Mouse (Mus musculus): Measurements from ENCODE around the gene Slc39a5. TPM values are rescaled to one million over a fixed set of nuclear protein-coding genes. Genes with fewer than 3 reads are reported as not detected.
A peak's percentile ranks its signal among the peaks of the same experiment; 100 is the strongest.

Gene Slc39a5
- polyA plus RNA-seq, 1 experiment from 2014 or later: not detected

DNA sequence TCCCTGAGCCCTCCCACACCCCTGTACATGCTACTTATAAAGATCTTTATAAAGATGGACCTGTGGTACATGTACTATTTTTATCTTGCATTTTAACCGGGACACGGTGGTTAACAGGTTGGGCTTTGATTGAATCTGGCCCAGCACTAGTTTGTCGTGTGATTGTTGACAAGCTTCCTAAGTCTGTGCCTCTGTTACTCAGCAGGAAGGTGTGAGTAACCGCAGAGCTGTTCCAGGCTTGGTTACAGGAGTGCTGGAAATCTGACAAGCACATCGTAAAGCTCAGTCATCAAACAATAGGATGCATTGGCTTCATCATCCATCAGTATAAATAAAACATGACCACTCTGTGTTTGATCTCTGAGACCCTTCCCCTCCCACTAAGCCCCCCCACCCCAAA lies 21.4 kb upstream of the Slc39a5 start:
- no peak overlapping the region for H3K4me3 ChIP-seq (ENCODE audit: low read depth, low read length)
- H3K27ac ChIP-seq (replicated peaks; ENCODE audit: low read depth, low read length): no peak overlapping the region
- no peak for DNase-seq (ENCODE audit: low spot score)
- 92% methylated on average over 5 of the region's 5 CpGs for WGBS
- ATAC-seq (replicated peaks; ENCODE audit: insufficient number of reproducible peaks, low FRiP score, low TSS enrichment, low read depth): no peak
- no peaks in the 10 kb centered on the region for H3K9me3 ChIP-seq (replicated peaks; ENCODE audit: control insufficient read depth, low read length)
- H3K36me3 ChIP-seq (replicated peaks; ENCODE audit: control insufficient read depth, insufficient read depth, low read depth, low read length): peaks cover 10% of the 10 kb centered on the region
- H3K27me3 ChIP-seq (ENCODE audit: control insufficient read depth, insufficient read depth, low read length): no peaks in the 10 kb centered on the region
- H3K4me2 ChIP-seq (ENCODE audit: low read depth, low read length): no peak overlapping the region
- no peaks in the 10 kb centered on the region for H3K4me1 ChIP-seq (ENCODE audit: control insufficient read depth, insufficient read depth, low read length)
- H3K9ac ChIP-seq (replicated peaks; ENCODE audit: low read length): no peak overlapping the region

DNA sequence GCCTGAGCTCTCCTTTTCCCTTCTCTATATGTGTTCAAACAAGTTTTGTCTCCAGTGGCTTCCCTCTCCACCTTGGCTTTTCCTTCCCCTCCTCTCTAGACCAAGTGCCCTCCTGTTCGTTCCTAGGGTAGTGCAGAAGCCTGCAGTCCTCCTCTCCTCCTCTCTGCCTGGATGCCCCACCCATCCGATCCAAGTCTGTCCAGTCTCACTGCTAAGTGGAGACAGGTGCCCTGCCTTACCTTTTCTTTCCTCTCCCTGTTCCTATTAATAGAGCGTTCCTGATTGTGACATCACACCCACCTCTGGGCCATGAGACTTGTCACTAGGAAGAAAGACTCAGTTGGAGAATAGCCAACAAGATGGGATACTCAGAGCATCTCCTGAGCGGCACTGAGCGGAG lies 13.8 kb upstream of the Slc39a5 start:
- Histone ChIP-seq H3K27ac (replicated peaks; ENCODE audit: low read depth, low read length) (no peak overlapping the region), H3K4me2 (ENCODE audit: low read depth, low read length) (no peak overlapping the region), H3K4me3 (ENCODE audit: low read depth, low read length) (no peak overlapping the region), H3K9ac (replicated peaks; ENCODE audit: low read length) (no peak overlapping the region), H3K4me1 (ENCODE audit: control insufficient read depth, insufficient read depth, low read length) (no peaks in the 10 kb centered on the region), H3K36me3 (replicated peaks; ENCODE audit: control insufficient read depth, insufficient read depth, low read depth, low read length) (peaks cover 10% of the 10 kb centered on the region), H3K9me3 (replicated peaks; ENCODE audit: control insufficient read depth, low read length) (no peaks in the 10 kb centered on the region), H3K27me3 (ENCODE audit: control insufficient read depth, insufficient read depth, low read length) (no peaks in the 10 kb centered on the region)
- WGBS: 83% methylated on average over 5 of the region's 5 CpGs
- ATAC-seq (replicated peaks; ENCODE audit: insufficient number of reproducible peaks, low FRiP score, low TSS enrichment, low read depth) (no peak), DNase-seq (ENCODE audit: low spot score) (no peak)

DNA sequence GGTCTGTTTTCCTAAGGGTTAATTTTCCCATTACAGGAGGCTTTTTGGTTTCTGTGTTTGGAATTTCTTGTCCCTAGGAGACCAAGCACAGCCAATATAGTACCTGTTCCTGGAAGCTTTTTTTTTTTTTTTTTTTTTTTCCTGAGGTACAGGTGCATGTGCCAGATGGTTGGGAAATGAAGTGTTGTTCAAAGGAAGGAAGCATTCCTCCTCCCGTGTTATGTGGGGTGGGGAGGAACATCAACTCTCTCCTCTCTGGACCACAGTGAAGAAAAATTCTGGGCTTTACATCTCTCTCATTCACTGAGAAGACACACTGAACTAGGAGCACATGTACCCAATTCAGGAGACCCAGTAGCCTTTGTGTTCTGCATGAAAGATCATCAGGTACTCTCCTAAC lies 12.0 kb upstream of the Slc39a5 start:
- ATAC-seq (replicated peaks; ENCODE audit: insufficient number of reproducible peaks, low FRiP score, low TSS enrichment, low read depth): no peak
- Histone ChIP-seq H3K9me3 (replicated peaks; ENCODE audit: control insufficient read depth, low read length) (no peaks in the 10 kb centered on the region), H3K4me3 (ENCODE audit: low read depth, low read length) (no peak overlapping the region; the same call in 1 of the 2 replicates), H3K27me3 (ENCODE audit: control insufficient read depth, insufficient read depth, low read length) (no peaks in the 10 kb centered on the region), H3K9ac (replicated peaks; ENCODE audit: low read length) (no peak overlapping the region), H3K4me2 (ENCODE audit: low read depth, low read length) (no peak overlapping the region), H3K36me3 (replicated peaks; ENCODE audit: control insufficient read depth, insufficient read depth, low read depth, low read length) (peaks cover 2% of the 10 kb centered on the region), H3K27ac (replicated peaks; ENCODE audit: low read depth, low read length) (no peak overlapping the region), H3K4me1 (ENCODE audit: control insufficient read depth, insufficient read depth, low read length) (no peaks in the 10 kb centered on the region)
- WGBS: 57% methylated on average over 1 of the region's 1 CpGs
- DNase-seq (ENCODE audit: low spot score): no peak

DNA sequence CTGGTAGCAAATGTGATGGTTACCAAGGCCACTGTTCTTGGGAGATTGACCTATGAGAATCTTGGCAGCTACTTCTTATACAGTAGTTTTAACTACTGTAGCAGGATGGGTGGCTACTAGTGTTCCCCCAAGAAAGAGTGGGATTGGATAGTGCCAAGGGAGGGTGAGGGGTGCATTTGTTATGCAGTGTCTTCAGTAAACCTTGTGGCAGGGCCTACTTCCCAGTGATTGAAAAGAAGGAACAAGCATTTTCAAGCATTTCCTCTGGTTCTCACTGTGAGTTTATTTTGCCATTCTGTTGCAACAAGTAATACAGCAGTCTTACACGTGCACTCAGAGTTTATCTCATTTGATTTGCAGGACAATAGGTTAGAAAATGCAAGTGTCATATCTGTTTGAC lies 11.5 kb upstream of the Slc39a5 start:
- H3K9ac ChIP-seq (replicated peaks; ENCODE audit: low read length): peak overlapping the region; percentile 82
- WGBS: 77% methylated on average over 1 of the region's 1 CpGs
- peaks cover 2% of the 10 kb centered on the region for H3K36me3 ChIP-seq (replicated peaks; ENCODE audit: control insufficient read depth, insufficient read depth, low read depth, low read length)
- no peaks in the 10 kb centered on the region for H3K27me3 ChIP-seq (ENCODE audit: control insufficient read depth, insufficient read depth, low read length)
- peak overlapping the region; percentile 90 for H3K4me3 ChIP-seq (ENCODE audit: low read depth, low read length)
- H3K9me3 ChIP-seq (replicated peaks; ENCODE audit: control insufficient read depth, low read length): no peaks in the 10 kb centered on the region
- H3K27ac ChIP-seq (replicated peaks; ENCODE audit: low read depth, low read length): no peak overlapping the region; the same call in 1 of the 2 replicates
- DNase-seq (ENCODE audit: low spot score): no peak
- peak overlapping the region; percentile 79 for H3K4me2 ChIP-seq (ENCODE audit: low read depth, low read length)
- ATAC-seq (replicated peaks; ENCODE audit: insufficient number of reproducible peaks, low FRiP score, low TSS enrichment, low read depth): no peak
- no peaks in the 10 kb centered on the region for H3K4me1 ChIP-seq (ENCODE audit: control insufficient read depth, insufficient read depth, low read length)

DNA sequence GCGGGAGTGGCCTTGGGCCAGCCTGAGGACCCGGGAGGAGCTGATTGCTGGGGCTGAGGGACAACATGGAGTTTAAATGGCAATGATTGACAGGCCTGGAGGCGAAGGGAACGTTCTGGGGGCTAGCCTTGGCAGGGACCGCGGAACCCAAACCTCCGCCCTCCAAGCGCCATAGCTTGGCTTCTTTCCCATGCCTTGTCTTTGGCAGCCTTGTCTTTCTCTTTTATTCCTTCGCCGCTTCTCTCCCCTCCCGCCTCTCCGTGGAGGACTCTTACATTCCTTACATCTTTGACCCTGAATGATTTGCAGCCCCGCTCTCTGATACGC lies 11.0 kb upstream of the Slc39a5 start:
- ATAC-seq (replicated peaks; ENCODE audit: insufficient number of reproducible peaks, low FRiP score, low TSS enrichment, low read depth) (no peak), DNase-seq (ENCODE audit: low spot score) (no peak)
- Histone ChIP-seq H3K4me2 (ENCODE audit: low read depth, low read length) (peak overlapping the region; percentile 79), H3K9me3 (replicated peaks; ENCODE audit: control insufficient read depth, low read length) (no peaks in the 10 kb centered on the region), H3K27ac (replicated peaks; ENCODE audit: low read depth, low read length) (peak overlapping the region; percentile 80), H3K9ac (replicated peaks; ENCODE audit: low read length) (peak overlapping the region; percentile 82), H3K27me3 (ENCODE audit: control insufficient read depth, insufficient read depth, low read length) (no peaks in the 10 kb centered on the region), H3K4me3 (ENCODE audit: low read depth, low read length) (peak overlapping the region; percentile 90), H3K36me3 (replicated peaks; ENCODE audit: control insufficient read depth, insufficient read depth, low read depth, low read length) (peaks cover 2% of the 10 kb centered on the region), H3K4me1 (ENCODE audit: control insufficient read depth, insufficient read depth, low read length) (no peaks in the 10 kb centered on the region)
- WGBS: under 1% methylated on average over 13 of the region's 14 CpGs

DNA sequence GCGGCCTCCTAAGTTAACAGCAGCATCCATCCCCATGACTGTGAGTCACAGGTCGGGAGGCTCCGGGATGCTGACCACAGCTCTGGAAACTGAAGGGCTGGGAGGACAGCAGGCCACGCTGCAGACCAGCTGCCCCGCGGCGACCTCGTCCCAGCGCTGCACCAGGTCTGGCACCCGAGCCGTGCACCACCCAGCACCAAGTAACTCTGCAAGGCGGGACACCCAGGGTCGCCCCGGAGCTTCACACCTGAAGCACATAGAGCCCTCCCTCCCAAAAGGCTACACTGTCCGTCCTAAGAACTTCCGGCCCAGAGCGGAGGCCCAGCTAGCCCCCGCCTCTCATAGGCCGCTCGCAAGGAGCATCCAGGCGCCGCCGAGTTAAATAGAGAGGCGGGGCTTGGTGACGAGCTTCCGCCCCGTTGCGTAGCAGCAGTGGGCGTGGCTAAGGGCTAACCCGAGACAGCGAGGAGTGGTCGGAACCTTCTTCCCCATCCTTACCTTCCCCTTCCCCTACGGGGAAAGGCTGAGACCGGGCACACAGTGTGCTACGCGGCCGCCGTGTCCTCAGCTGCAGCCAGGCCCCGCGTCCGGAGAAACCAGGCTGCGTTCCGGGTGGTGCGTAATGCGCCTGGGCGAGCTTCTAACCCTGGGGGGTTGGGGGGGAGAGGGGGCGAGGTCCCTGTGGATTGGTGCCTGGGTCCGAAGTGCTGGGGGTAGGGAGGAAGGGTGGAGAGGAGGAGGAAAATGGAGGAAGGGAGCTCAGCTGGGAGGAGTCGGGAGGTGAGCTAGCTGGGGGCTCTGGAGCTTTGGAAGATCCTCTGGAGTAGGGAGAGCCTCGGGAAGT lies 10.4 kb upstream of the Slc39a5 start, which contains the start of the genes Nabp2 and Rnf41:
TSS of gene Nabp2 (minus strand) at position 282 of the 844 bp plus-strand sequence.
TSS of gene Rnf41 (plus strand) at position 447 of the 844 bp plus-strand sequence.
- H3K36me3 ChIP-seq (replicated peaks; ENCODE audit: control insufficient read depth, insufficient read depth, low read depth, low read length): peaks cover 2% of the 10 kb centered on the region

DNA sequence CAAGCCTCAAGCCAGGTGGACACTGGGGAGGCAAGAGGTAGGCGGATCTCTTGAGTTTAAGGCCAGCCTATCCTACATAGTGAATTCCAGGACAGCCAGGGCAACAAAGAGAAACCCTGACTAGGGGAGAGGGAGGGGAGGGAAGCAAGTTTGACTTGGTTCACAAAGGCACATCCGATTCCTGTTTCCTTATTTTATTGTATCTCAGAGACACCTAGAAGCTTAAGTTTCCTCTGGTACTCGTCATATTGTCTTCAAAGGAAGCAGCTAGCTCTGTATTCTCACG lies 9.5 kb upstream of the Slc39a5 start:
- ATAC-seq (replicated peaks; ENCODE audit: insufficient number of reproducible peaks, low FRiP score, low TSS enrichment, low read depth): no peak
- no peak overlapping the region for H3K9ac ChIP-seq (replicated peaks; ENCODE audit: low read length)
- H3K4me3 ChIP-seq (ENCODE audit: low read depth, low read length): peak overlapping the region; percentile 90
- 17% methylated on average over 4 of the region's 4 CpGs for WGBS
- H3K4me2 ChIP-seq (ENCODE audit: low read depth, low read length): peak overlapping the region; percentile 79
- H3K4me1 ChIP-seq (ENCODE audit: control insufficient read depth, insufficient read depth, low read length): no peaks in the 10 kb centered on the region
- peak; percentile 15 for DNase-seq (ENCODE audit: low spot score)
- no peaks in the 10 kb centered on the region for H3K27me3 ChIP-seq (ENCODE audit: control insufficient read depth, insufficient read depth, low read length)
- H3K36me3 ChIP-seq (replicated peaks; ENCODE audit: control insufficient read depth, insufficient read depth, low read depth, low read length): no peaks in the 10 kb centered on the region; the same call in none of the 2 replicates
- no peak overlapping the region for H3K27ac ChIP-seq (replicated peaks; ENCODE audit: low read depth, low read length)
- no peaks in the 10 kb centered on the region for H3K9me3 ChIP-seq (replicated peaks; ENCODE audit: control insufficient read depth, low read length)

More for the DNA sequence above, 10.4 kb upstream of the Slc39a5 start, which contains the start of the genes Nabp2 and Rnf41:
- peak within 1 kb of the TSS; percentile 82 for H3K9ac ChIP-seq (replicated peaks; ENCODE audit: low read length)
- under 1% methylated on average over 50 of the region's 50 CpGs for WGBS
- H3K27me3 ChIP-seq (ENCODE audit: control insufficient read depth, insufficient read depth, low read length): no peaks in the 10 kb centered on the region
- no peaks in the 10 kb centered on the region for H3K9me3 ChIP-seq (replicated peaks; ENCODE audit: control insufficient read depth, low read length)
- peak within 1 kb of the TSS; percentile 90 for H3K4me3 ChIP-seq (ENCODE audit: low read depth, low read length)
- ATAC-seq (replicated peaks; ENCODE audit: insufficient number of reproducible peaks, low FRiP score, low TSS enrichment, low read depth): peak; percentile 92
- peak; percentile 99 for DNase-seq (ENCODE audit: low spot score)
- no peaks in the 10 kb centered on the region for H3K4me1 ChIP-seq (ENCODE audit: control insufficient read depth, insufficient read depth, low read length)
- peak within 1 kb of the TSS; percentile 80 for H3K27ac ChIP-seq (replicated peaks; ENCODE audit: low read depth, low read length)
- H3K4me2 ChIP-seq (ENCODE audit: low read depth, low read length): peak within 1 kb of the TSS; percentile 79
